Mouse (Mus musculus): ENCODE measurements around the gene Cerkl. TPM values are rescaled to one million over a fixed set of nuclear protein-coding genes. Genes with fewer than 3 reads are reported as not detected.

The Cerkl gene
- polyA plus RNA-seq, 1 experiment from 2014 or later: 0.89 TPM

DNA sequence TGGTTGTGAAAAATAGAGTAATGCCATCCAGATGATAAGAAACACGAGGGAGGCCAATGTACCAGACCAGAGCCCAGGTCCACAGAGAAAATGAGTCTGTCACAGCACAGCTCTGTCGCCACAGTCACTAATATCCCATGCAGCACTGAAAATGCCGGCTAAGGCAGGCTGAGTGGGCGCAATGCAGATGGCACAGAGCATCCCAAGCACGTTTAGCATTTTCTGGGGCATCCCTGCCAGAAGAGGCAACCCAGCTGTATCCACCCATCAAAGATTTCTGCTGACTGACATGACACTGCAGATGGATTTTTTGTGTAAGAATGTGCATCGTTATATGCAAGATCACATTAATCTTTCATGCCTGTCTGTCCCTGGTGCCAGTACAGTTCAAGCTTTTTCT, 94.6 kb downstream of the Cerkl start:
- no peaks in the 10 kb centered on the region for H3K36me3 ChIP-seq
- no peak for DNase-seq (ENCODE audit: low spot score)
- H3K4me3 ChIP-seq: no peak overlapping the region
- no peaks in the 10 kb centered on the region for H3K4me1 ChIP-seq
- 72% methylated on average over 6 of the region's 6 CpGs for WGBS
- H3K27me3 ChIP-seq (ENCODE audit: low read depth, poor library complexity, severe bottlenecking): no peaks in the 10 kb centered on the region
- no peaks in the 10 kb centered on the region for H3K9me3 ChIP-seq (replicated peaks)
- H3K27ac ChIP-seq: no peak overlapping the region

- no peaks in the 10 kb centered on the region for H3K36me3 ChIP-seq
- WGBS: 89% methylated on average over 3 of the region's 3 CpGs
- H3K4me1 ChIP-seq: no peaks in the 10 kb centered on the region
- H3K4me3 ChIP-seq: no peak overlapping the region
- no peaks in the 10 kb centered on the region for H3K27me3 ChIP-seq (ENCODE audit: low read depth, poor library complexity, severe bottlenecking)
- H3K27ac ChIP-seq: no peak overlapping the region
- DNase-seq (ENCODE audit: low spot score): no peak
- H3K9me3 ChIP-seq (replicated peaks): no peaks in the 10 kb centered on the region
Observed at GRCm38 (mm10) chr2:79357835-79358234, 98.8 kb downstream of the Cerkl start.

- 94% methylated on average over 16 of the region's 16 CpGs for WGBS
- no peak overlapping the region for H3K27ac ChIP-seq
- H3K36me3 ChIP-seq: no peaks in the 10 kb centered on the region
- H3K4me3 ChIP-seq: no peak overlapping the region
- DNase-seq (ENCODE audit: low spot score): no peak
- no peaks in the 10 kb centered on the region for H3K27me3 ChIP-seq (ENCODE audit: low read depth, poor library complexity, severe bottlenecking)
- H3K4me1 ChIP-seq: no peaks in the 10 kb centered on the region
- no peaks in the 10 kb centered on the region for H3K9me3 ChIP-seq (replicated peaks)
Observed at GRCm38 (mm10) chr2:79354773-79355172, 101.8 kb downstream of the Cerkl start.

DNA sequence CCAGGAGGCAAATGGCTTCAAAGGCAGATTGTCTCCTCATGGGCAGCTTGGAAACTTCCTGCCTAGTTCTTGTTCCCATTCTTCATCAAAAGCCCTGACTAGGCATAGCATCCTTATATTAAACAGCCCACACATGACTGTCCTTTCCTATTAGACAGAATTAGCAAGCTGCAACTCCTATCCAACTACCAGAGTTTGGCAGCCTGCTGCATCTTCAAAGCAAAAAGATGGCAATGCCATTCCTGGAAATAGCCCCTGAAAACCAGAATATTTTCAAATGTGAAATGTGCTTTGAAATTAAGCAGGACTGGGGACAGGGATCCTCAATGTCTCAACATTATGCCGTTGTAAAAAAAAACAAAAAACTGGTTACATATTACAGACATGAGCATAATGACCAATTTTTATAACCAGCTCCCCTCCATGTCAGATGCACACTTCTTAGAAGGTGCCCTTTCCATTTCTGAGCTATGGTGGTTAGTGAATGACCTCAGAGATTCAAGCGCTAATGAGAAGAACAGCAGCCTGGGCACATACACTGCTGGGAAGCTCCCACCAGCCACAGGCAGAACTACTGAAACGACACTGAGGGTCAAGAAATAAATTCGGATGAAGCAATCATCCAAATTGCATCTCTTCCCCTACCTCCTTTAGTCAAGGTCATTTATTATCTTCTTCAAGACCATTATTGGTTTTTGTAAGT, 104.3 kb downstream of the Cerkl start:
- WGBS: 85% methylated on average over 4 of the region's 4 CpGs
- Histone ChIP-seq H3K9me3 (replicated peaks) (no peaks in the 10 kb centered on the region), H3K27ac (no peak overlapping the region), H3K4me1 (no peaks in the 10 kb centered on the region), H3K36me3 (no peaks in the 10 kb centered on the region), H3K4me3 (no peak overlapping the region), H3K27me3 (ENCODE audit: low read depth, poor library complexity, severe bottlenecking) (no peaks in the 10 kb centered on the region)
- DNase-seq (ENCODE audit: low spot score): no peak

DNA sequence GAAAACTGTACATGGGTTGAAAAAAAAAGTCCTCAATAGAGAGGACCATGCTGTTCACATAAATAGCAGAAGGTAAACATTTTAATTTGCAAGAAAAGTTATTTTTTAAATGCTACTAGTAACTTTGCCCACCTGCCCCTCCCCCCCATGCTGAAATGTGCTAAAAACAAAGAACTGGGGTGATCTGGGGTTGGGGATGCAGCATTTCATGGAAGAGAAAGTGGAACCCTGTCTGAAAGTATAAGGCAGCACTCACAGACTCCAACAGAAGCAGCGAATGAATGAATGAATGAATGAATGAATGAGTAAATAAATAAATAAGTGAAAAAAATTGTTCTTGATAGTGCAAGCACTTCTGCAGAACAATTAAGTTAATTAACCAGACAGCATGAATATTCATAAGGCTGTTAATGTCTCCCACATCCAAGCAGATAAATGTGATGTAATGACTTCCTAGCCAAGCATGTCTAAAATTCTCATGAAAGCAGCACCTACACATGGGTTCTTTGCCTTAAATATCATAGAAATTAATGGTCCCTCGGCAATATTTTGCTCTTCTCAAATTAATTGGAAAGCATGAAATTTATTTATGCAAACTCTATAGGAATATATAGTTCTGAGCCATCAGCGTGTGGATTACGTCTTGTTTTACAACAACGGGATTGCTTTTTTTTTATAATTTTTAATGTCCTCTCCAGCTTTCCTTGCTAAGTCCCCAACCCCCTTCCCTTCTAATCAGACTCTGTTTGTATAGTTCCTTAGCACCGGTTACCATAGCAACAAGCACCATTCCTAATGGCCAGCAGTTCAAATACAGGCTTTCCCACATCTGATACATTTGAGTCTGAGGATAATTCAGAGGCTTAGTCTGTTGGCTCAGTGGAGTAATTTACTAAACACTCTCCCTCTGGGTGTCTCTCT, 105.1 kb downstream of the Cerkl start:
- H3K9me3 ChIP-seq (replicated peaks): no peaks in the 10 kb centered on the region
- H3K4me3 ChIP-seq: no peak overlapping the region
- no peak overlapping the region for H3K27ac ChIP-seq
- H3K36me3 ChIP-seq: no peaks in the 10 kb centered on the region
- no peaks in the 10 kb centered on the region for H3K4me1 ChIP-seq
- H3K27me3 ChIP-seq (ENCODE audit: low read depth, poor library complexity, severe bottlenecking): no peaks in the 10 kb centered on the region
- 83% methylated on average over 6 of the region's 6 CpGs for WGBS
- DNase-seq (ENCODE audit: low spot score): no peak

DNA sequence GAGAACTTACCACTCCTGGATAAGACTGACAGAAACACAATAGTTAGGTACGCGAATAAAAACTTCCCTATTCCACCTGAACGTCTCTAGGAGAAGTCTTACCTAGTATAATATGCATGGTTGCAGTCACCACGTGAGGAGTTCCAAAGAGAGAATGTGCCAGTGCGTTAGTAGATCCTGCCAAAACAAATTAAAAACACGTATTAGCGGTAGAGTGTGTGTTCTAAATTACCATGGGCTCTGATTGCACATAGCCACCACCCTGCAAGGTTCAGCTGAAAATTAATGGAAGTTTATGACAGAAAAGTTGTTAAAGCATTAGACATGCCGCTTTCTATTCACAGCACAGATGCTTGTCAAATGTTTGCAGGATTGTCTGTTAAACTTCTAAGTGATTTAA, 113.5 kb downstream of the Cerkl start:
- Histone ChIP-seq H3K4me1 (no peaks in the 10 kb centered on the region), H3K27ac (no peak overlapping the region), H3K9me3 (replicated peaks) (no peaks in the 10 kb centered on the region), H3K36me3 (no peaks in the 10 kb centered on the region), H3K4me3 (no peak overlapping the region), H3K27me3 (ENCODE audit: low read depth, poor library complexity, severe bottlenecking) (no peaks in the 10 kb centered on the region)
- WGBS: 91% methylated on average over 8 of the region's 8 CpGs
- no peak for DNase-seq (ENCODE audit: low spot score)

- 82% methylated on average over 1 of the region's 1 CpGs for WGBS
- Histone ChIP-seq H3K27me3 (ENCODE audit: low read depth, poor library complexity, severe bottlenecking) (no peaks in the 10 kb centered on the region), H3K4me3 (no peak overlapping the region), H3K9me3 (replicated peaks) (no peaks in the 10 kb centered on the region), H3K36me3 (no peaks in the 10 kb centered on the region), H3K4me1 (no peaks in the 10 kb centered on the region), H3K27ac (no peak overlapping the region)
- DNase-seq (ENCODE audit: low spot score): no peak
Observed at GRCm38 (mm10) chr2:79339003-79339402, 117.6 kb downstream of the Cerkl start.

- H3K27ac ChIP-seq: no peak overlapping the region
- WGBS: 67% methylated on average over 1 of the region's 1 CpGs
- H3K36me3 ChIP-seq: no peaks in the 10 kb centered on the region
- H3K4me1 ChIP-seq: no peaks in the 10 kb centered on the region
- H3K27me3 ChIP-seq (ENCODE audit: low read depth, poor library complexity, severe bottlenecking): no peaks in the 10 kb centered on the region
- DNase-seq (ENCODE audit: low spot score): no peak
- no peaks in the 10 kb centered on the region for H3K9me3 ChIP-seq (replicated peaks)
- no peak overlapping the region for H3K4me3 ChIP-seq
Observed at GRCm38 (mm10) chr2:79336141-79336540, 120.4 kb downstream of the Cerkl start.

- Histone ChIP-seq H3K4me3 (no peak overlapping the region), H3K4me1 (no peaks in the 10 kb centered on the region)
- no peak for DNase-seq (ENCODE audit: low spot score)
Observed at GRCm38 (mm10) chr2:79334661-79335060, 121.9 kb downstream of the Cerkl start.

DNA sequence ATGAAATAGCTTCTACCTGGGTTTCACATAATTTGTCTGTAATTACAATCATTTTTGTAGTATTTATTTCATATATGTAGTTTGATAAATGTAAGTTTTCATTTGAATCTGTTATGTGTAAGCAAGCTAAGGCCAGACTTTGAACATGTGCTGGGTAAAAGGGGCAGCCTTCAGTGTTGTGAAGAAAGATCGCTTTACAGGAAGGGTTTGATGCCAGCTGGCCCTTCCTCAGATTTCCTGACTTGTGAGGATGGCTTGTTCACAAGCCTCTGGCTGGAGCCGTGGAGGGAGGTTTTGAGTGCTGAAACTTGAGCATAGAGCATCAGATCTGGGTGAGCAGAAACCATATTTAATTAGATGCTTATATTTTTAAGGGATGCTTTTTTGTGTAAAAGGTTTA, 128.5 kb downstream of the Cerkl start:
- no peaks in the 10 kb centered on the region for H3K27me3 ChIP-seq (ENCODE audit: low read depth, poor library complexity, severe bottlenecking)
- H3K36me3 ChIP-seq: no peaks in the 10 kb centered on the region
- no peaks in the 10 kb centered on the region for H3K4me1 ChIP-seq
- H3K9me3 ChIP-seq (replicated peaks): no peaks in the 10 kb centered on the region
- no peak overlapping the region for H3K4me3 ChIP-seq
- WGBS: 69% methylated on average over 2 of the region's 2 CpGs
- DNase-seq (ENCODE audit: low spot score): no peak
- no peak overlapping the region for H3K27ac ChIP-seq

More at GRCm38 (mm10) chr2:79334661-79335060, 121.9 kb downstream of the Cerkl start:
- Histone ChIP-seq H3K9me3 (replicated peaks) (no peaks in the 10 kb centered on the region), H3K27ac (no peak overlapping the region), H3K36me3 (no peaks in the 10 kb centered on the region), H3K27me3 (ENCODE audit: low read depth, poor library complexity, severe bottlenecking) (no peaks in the 10 kb centered on the region)

- Histone ChIP-seq H3K4me1 (no peaks in the 10 kb centered on the region), H3K27me3 (ENCODE audit: low read depth, poor library complexity, severe bottlenecking) (no peaks in the 10 kb centered on the region), H3K4me3 (no peak overlapping the region), H3K9me3 (replicated peaks) (no peaks in the 10 kb centered on the region), H3K36me3 (0 out of 2 replicates have a peak, but pooled peaks cover 2% of the 10 kb centered on the region), H3K27ac (no peak overlapping the region)
- WGBS: 94% methylated on average over 9 of the region's 9 CpGs
- no peak for DNase-seq (ENCODE audit: low spot score)
Observed at GRCm38 (mm10) chr2:79316182-79316880, 140.3 kb downstream of the Cerkl start.

DNA sequence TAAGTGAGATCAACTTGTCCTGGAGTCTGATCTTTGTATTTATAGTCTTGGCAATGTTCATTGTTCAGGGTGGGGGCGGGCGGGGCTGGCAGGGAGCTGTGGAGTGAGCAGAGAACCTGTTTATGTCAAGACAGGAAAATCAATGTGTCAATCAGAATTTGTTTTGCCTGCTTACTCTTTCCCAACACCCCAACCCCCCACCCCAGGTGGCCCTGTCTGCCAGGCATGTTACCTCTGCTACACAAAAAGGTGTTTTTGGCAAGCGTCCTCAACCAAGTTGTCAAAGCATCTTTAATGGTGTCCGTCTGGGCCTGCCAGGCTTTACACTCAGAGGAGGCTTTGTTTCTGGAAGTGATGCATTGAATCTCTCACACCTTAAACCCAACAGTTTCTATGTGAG, 141.5 kb downstream of the Cerkl start:
- Histone ChIP-seq H3K27ac (no peak overlapping the region), H3K4me1 (no peaks in the 10 kb centered on the region), H3K9me3 (replicated peaks) (no peaks in the 10 kb centered on the region), H3K27me3 (ENCODE audit: low read depth, poor library complexity, severe bottlenecking) (no peaks in the 10 kb centered on the region), H3K36me3 (0 out of 2 replicates have a peak, but pooled peaks cover 2% of the 10 kb centered on the region), H3K4me3 (no peak overlapping the region)
- no peak for DNase-seq (ENCODE audit: low spot score)
- 92% methylated on average over 4 of the region's 4 CpGs for WGBS

DNA sequence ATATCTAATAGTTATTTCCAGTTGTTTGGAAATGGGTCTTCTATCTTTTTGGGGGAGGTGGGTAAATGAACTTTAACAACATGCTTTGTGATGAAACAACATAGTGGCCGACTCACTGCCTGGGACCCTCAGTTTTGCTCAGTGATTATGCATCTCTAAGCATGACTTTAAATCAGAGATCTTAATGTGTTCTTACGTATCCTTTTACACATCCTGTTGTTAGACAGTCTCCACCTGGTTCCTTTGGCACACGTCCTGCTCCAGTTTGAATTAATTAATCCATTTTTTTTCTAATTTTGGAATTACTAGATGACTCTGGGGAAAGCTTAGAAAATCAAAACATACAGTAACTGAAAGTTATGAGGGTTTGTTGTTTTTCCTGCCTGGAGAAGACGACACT, 144.1 kb downstream of the Cerkl start:
- no peak overlapping the region for H3K4me3 ChIP-seq
- H3K27ac ChIP-seq: no peak overlapping the region
- H3K36me3 ChIP-seq: no peaks in the 10 kb centered on the region
- H3K9me3 ChIP-seq (replicated peaks): no peaks in the 10 kb centered on the region
- H3K27me3 ChIP-seq (ENCODE audit: low read depth, poor library complexity, severe bottlenecking): no peaks in the 10 kb centered on the region
- no peaks in the 10 kb centered on the region for H3K4me1 ChIP-seq
- 91% methylated on average over 4 of the region's 4 CpGs for WGBS
- no peak for DNase-seq (ENCODE audit: low spot score)

Data from limb, embryonic 10.5 days (tissue).